Mouse (Mus musculus) midbrain, embryonic 12.5 days (tissue): Measurements from ENCODE around the gene Scp2. TPM values are rescaled to one million over a fixed set of nuclear protein-coding genes. Genes with fewer than 3 reads are reported as not detected.

Experiments used
- ATAC-seq: fragments of 200-750 bp; cut with Nextera tagmentation; 2 replicates; pipeline ENCODE4 v1.8.0; 2017; ENCODE audit warnings: low read depth, moderate TSS enrichment, moderate library complexity; ENCODE audit not compliant: low FRiP score
- H3K27ac ChIP-seq: fragments of 300-500 bp; sonication (generic); replicated peaks from 2 replicates; pipeline ENCODE4 v1.5.1; 2016; ENCODE audit warnings: mild to moderate bottlenecking
- H3K27me3 ChIP-seq: fragments of 300-500 bp; sonication (generic); 2 replicates; pipeline ENCODE4 v1.6.1; 2016; ENCODE audit warnings: mild to moderate bottlenecking
- H3K36me3 ChIP-seq: fragments of 300-500 bp; sonication (generic); 2 replicates; pipeline ENCODE4 v1.6.1; 2016
- H3K4me1 ChIP-seq: fragments of 300-500 bp; sonication (generic); 2 replicates; pipeline ENCODE4 v1.6.1; 2016
- H3K4me2 ChIP-seq: fragments of 300-500 bp; sonication (generic); replicated peaks from 2 replicates; pipeline ENCODE4 v1.6.1; 2016; ENCODE audit warnings: mild to moderate bottlenecking, moderate library complexity
- H3K4me3 ChIP-seq: fragments of 300-500 bp; sonication (generic); 2 replicates; pipeline ENCODE4 v1.5.1; 2016; ENCODE audit warnings: mild to moderate bottlenecking
- H3K9ac ChIP-seq: fragments of 300-500 bp; sonication (generic); replicated peaks from 2 replicates; pipeline ENCODE4 v1.6.1; 2016; ENCODE audit warnings: mild to moderate bottlenecking, moderate library complexity
- H3K9me3 ChIP-seq: fragments of 300-500 bp; sonication (generic); 2 replicates; pipeline ENCODE4 v1.6.1; 2016; ENCODE audit warnings: mild to moderate bottlenecking
- WGBS: fragments of 180-500 bp; shearing (Covaris S2); methylation state at CpG from one replicate; pipeline ENCODE4 v1.1.7; 2016; 5-methylcytosine and 5-hydroxymethylcytosine counted together
- polyA plus RNA-seq: library from polyadenylated mRNA; unstranded; fragments of >200 nt; fragmentation: Nextera tagmentation; extraction: Ambion mirVana; gene quantifications from 2 replicates; pipeline ENCODE4 v1.2.1, GENCODE M21; 2016

Scp2 gene
- polyA plus RNA-seq, 1 experiment from 2014 or later = 204 TPM

DNA sequence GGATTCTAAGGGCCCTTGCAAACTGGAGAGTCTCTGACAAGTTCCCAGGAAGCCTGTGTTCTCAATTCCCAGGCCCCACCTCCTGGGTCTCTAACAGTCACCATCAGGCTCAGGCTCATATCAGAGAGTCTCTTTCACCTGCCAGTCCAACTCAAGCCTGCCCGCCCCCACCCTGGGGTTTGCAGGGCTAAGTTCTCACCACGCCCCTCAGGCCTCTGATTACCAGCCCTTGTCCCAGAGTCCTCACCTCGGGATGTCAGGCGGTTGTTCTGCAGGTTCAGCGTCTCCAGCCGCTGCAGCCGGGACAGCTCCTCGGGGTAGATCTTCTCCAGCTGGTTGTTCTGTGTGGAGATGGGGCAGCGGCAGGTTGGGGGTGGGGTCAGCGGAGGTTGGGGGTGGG lies 119.5 kb downstream of the Scp2 start:
- no peak for ATAC-seq
- H3K4me3 ChIP-seq = no peak overlapping the region
- H3K9ac ChIP-seq = no peak overlapping the region
- H3K4me1 ChIP-seq = 0 out of 2 replicates have a peak, but pooled peaks cover 5% of the 10 kb centered on the region
- no peaks in the 10 kb centered on the region for H3K9me3 ChIP-seq
- H3K27ac ChIP-seq = no peak overlapping the region
- peaks cover 25% of the 10 kb centered on the region for H3K27me3 ChIP-seq
- no peaks in the 10 kb centered on the region for H3K36me3 ChIP-seq
- WGBS = 3% methylated on average over 10 of the region's 10 CpGs
- H3K4me2 ChIP-seq = peak overlapping the region; percentile 2; the same call in 1 of the 2 replicates

DNA sequence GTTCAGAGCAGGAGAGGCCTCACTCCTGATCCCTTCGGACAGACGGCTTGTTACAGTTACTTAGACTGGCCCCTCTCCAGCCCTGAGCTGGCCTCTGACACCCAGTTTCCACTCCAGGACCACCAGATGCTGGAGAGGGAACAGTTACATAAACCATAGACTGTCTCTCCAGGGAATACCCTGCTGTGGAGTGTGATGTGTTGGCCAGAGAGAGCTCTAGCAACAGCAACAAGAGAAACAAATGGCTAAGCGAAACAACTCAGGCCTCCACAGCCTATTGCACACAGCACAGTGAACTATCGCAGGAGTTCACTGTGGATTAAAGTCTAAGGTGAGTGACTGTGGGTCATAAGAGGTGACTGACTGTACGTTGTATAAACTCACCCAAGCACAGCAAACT lies 120.2 kb downstream of the Scp2 start:
- Histone ChIP-seq H3K4me3 (no peak overlapping the region), H3K4me2 (no peak overlapping the region), H3K27ac (no peak overlapping the region), H3K36me3 (no peaks in the 10 kb centered on the region), H3K9me3 (no peaks in the 10 kb centered on the region), H3K4me1 (0 out of 2 replicates have a peak, but pooled peaks cover 5% of the 10 kb centered on the region), H3K9ac (no peak overlapping the region), H3K27me3 (peaks cover 19% of the 10 kb centered on the region)
- ATAC-seq = no peak
- WGBS = 65% methylated on average over 5 of the region's 5 CpGs

- Histone ChIP-seq H3K27me3 (peaks cover 12% of the 10 kb centered on the region), H3K9ac (no peak overlapping the region), H3K36me3 (no peaks in the 10 kb centered on the region), H3K4me3 (no peak overlapping the region), H3K4me1 (peaks cover 16% of the 10 kb centered on the region), H3K27ac (no peak overlapping the region), H3K4me2 (no peak overlapping the region), H3K9me3 (no peaks in the 10 kb centered on the region)
- no peak for ATAC-seq
- 87% methylated on average over 4 of the region's 4 CpGs for WGBS
These were observed 121.6 kb downstream of the Scp2 start for GRCm38 (mm10) chr4:108023186-108023585.

DNA sequence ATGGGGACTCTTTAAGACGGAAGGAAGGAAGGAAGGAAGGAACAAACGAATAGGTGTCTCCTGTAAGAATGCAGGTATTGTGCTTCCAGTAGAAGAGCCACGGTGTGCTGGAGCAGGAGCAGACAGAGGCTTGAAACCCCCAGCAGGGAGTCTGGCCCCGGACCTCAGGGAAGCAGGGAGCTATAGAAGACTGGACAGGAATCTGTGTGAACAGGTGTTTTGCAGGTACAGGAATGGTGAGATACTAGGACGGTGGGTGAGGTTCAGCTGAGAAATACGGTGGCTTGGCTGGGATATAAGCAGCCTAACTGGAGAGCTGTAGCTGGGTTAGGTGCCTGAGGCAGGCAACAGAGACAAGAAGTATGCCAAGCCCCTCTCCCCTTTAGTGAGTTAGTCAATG lies 124.6 kb downstream of the Scp2 start:
- Histone ChIP-seq H3K4me3 (no peak overlapping the region), H3K9me3 (no peaks in the 10 kb centered on the region), H3K27me3 (peaks cover 7% of the 10 kb centered on the region), H3K36me3 (no peaks in the 10 kb centered on the region), H3K4me2 (no peak overlapping the region), H3K9ac (no peak overlapping the region), H3K4me1 (peaks cover 12% of the 10 kb centered on the region), H3K27ac (no peak overlapping the region)
- WGBS = 80% methylated on average over 6 of the region's 6 CpGs
- ATAC-seq = no peak

DNA sequence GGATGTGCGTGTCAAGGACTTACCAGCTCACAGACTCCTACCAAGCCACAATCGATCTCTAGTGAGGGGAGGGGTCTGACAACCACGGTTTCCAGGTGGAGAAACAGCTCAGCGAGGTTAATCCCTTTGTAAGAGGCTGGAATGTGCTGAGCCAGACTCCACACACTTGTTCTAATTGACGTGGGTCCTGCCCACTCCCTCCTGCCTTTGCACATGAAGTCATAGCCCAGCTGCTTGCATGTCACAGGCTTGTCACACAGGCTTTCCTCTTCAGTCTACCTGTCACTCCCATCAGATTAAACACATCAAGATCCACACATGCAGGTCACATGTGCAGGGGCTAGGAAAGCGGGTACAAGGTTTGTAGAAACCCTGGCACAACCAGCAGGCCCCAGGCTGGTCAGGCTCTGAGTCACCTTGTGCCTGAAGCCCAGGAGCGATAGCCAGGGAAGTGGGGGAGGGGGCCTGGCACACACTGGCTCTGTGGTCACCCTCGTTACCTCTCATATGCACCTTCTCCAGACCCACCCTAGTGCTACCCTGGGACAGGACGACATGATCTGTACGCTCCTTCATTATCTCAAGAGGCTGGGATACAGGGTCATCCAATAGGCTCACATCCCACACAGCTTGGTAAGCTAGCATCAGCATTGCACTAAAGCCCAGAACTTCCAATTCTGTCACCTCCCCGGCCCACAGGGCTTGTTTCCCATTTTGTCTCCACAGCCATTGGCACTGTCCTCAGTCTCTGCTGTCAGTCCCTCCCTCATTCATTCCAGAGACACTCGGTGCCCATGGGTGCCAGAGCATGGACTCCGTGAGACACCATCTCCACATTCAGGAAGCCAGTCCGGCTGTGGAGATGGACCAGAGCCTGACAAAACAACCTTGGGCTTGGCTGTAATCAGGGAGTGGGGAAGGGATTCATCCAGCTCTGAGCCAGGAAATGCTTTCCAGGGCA lies 125.6 kb downstream of the Scp2 start:
- no peak overlapping the region for H3K4me3 ChIP-seq
- H3K4me1 ChIP-seq = peaks cover 11% of the 10 kb centered on the region
- no peaks in the 10 kb centered on the region for H3K9me3 ChIP-seq
- H3K36me3 ChIP-seq = no peaks in the 10 kb centered on the region
- 0 out of 2 replicates have a peak, but pooled peaks have one; percentile 23 for ATAC-seq
- WGBS = 56% methylated on average over 13 of the region's 14 CpGs
- H3K27me3 ChIP-seq = peaks cover 7% of the 10 kb centered on the region
- H3K9ac ChIP-seq = 0 out of 2 replicates have a peak overlapping the region, but pooled peaks have one; percentile 20
- no peak overlapping the region for H3K4me2 ChIP-seq
- H3K27ac ChIP-seq = no peak overlapping the region

DNA sequence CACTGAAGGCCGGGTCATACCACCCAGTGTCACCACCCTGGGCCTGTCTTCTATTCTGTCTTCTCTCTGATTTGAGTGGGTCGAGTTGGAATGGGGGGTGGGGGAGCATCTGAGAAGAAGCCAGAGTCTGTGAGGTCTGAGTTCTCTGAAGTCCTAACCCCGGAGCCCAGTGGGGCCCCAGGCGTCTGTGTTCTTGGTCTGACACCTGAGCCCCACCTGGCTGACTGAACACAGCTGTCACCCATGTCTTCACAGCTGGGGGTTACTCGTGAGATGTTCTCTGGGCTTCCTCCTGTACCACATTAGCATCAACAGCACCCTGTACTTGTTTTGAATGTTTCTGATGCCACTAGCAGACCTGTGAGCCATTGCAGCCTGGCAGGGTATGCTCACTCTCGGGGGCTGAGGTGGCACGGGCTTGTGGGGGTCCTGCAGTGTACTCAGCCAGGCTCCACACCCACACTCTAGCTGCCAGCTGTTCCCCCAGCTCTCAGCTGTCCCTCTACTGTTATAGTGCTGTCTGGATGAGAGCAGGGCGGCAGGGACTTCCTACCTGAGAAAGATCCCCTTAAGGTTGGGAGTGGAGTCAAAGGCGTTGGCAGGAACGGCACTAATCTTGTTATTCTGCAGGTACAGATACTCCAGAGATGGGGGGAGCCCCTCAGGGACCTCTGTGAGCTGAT lies 126.4 kb downstream of the Scp2 start:
- Histone ChIP-seq H3K36me3 (no peaks in the 10 kb centered on the region), H3K9me3 (no peaks in the 10 kb centered on the region), H3K27me3 (peaks cover 7% of the 10 kb centered on the region), H3K4me3 (no peak overlapping the region), H3K27ac (no peak overlapping the region), H3K4me2 (no peak overlapping the region), H3K9ac (0 out of 2 replicates have a peak overlapping the region, but pooled peaks have one; percentile 20), H3K4me1 (peaks cover 11% of the 10 kb centered on the region)
- ATAC-seq = no peak
- WGBS = 54% methylated on average over 10 of the region's 10 CpGs

DNA sequence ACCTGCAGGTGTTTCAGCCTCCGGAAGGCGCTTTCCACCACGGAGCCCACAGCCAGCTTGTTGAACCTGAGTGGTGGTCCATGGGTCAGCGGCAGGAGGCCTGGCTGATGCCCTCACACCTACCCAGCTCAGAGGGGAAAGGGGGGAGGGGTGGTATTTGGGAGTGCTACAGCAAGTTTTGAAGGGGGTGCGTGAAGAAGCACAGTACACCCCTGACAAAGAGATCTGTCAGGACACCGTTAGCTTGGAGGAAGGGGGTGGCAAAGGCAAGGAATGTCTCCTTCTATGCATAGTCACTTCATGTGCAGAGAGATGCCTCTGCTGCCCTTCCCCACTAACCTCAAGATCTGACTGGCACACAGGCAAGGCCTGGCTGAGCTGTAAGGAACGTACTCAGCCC lies 127.0 kb downstream of the Scp2 start:
- ATAC-seq = no peak
- H3K4me2 ChIP-seq = no peak overlapping the region
- H3K27ac ChIP-seq = no peak overlapping the region
- H3K4me3 ChIP-seq = no peak overlapping the region
- 80% methylated on average over 7 of the region's 7 CpGs for WGBS
- H3K27me3 ChIP-seq = peaks cover 2% of the 10 kb centered on the region
- H3K9ac ChIP-seq = no peak overlapping the region
- H3K4me1 ChIP-seq = peaks cover 11% of the 10 kb centered on the region
- no peaks in the 10 kb centered on the region for H3K36me3 ChIP-seq
- H3K9me3 ChIP-seq = no peaks in the 10 kb centered on the region

DNA sequence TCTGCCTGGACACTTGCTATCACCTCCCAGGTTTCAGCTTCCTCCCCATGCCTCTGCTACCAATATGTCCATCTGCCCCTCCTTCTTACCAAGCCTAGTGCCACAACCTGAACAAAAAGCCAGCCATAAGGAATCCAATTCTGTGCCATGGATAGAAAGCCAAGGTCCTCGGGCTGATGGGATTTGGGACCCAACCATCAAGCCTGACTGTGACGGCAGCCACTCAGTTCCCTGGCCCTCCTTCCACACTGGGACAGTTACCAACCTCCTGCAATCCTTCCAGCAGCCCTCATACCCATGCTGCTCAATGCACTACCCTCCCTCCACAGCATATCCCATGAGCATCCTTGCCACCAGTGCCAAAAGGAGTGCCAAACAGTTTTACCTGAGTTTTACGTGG lies 128.5 kb downstream of the Scp2 start:
- Histone ChIP-seq H3K36me3 (no peaks in the 10 kb centered on the region), H3K27ac (no peak overlapping the region), H3K9ac (no peak overlapping the region), H3K4me3 (no peak overlapping the region), H3K27me3 (no peaks in the 10 kb centered on the region; the same call in 1 of the 2 replicates), H3K4me1 (peaks cover 11% of the 10 kb centered on the region), H3K9me3 (no peaks in the 10 kb centered on the region), H3K4me2 (no peak overlapping the region)
- no peak for ATAC-seq
- 88% methylated on average over 3 of the region's 3 CpGs for WGBS

DNA sequence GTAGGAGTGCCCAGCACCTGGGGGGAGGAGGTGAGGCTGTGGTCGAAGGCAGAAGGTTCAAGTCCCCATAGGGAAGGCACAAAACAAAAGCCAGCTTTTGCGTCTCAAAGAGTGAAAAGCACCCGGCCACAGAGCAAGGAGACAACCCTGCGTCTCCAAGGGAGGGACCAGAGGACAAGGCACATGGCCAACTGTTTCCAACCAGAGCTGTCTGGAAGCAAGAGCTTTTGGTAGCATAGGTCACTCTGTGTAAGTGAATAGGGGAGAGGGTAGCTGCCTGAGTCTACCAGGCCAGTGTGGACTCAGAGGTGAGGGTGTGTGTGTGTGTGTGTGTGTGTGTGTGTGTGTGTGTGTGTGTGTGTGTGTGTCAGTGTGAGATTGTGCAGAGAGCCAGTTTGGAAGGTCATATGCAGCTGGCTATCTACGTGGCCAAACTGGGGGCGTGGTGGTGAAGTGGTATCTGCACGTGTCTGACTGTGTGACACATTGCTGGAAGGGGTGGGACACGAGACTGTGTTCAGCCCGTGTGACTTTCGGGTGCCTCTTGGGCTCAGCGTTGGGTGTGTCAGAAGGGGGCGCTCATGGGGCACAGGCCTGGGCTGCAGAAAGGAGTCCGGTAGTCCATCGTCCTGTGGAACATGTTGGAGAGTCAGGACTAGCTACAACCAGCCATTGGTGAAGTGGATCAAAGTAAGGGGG lies 129.6 kb downstream of the Scp2 start:
- Histone ChIP-seq H3K27ac (no peak overlapping the region), H3K36me3 (no peaks in the 10 kb centered on the region), H3K4me3 (no peak overlapping the region), H3K9me3 (no peaks in the 10 kb centered on the region), H3K27me3 (no peaks in the 10 kb centered on the region; the same call in 1 of the 2 replicates), H3K4me1 (peaks cover 11% of the 10 kb centered on the region), H3K9ac (no peak overlapping the region), H3K4me2 (no peak overlapping the region)
- WGBS = 62% methylated on average over 14 of the region's 14 CpGs
- no peak for ATAC-seq

DNA sequence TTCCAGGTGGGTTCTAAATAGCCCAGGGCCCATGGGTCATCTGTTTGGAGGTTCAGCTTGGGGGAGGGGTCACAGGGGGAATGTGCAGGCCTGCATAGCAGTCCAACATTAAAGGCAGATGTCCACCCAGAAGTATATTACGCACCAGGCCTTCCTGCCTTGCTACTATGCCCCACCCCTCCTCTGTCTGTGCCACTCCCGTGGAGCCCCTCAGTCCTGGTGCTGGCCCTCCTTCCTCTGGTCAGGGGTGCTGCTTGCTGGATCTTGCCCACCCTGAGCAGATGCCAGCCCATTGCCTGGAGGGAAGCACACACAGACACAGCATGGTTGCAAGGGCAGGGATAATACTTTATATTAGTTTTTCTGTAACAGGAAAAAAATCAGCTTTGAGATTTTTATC lies 130.3 kb downstream of the Scp2 start:
- Histone ChIP-seq H3K4me3 (no peak overlapping the region), H3K4me1 (peaks cover 11% of the 10 kb centered on the region), H3K4me2 (no peak overlapping the region), H3K27ac (no peak overlapping the region), H3K9me3 (no peaks in the 10 kb centered on the region), H3K9ac (no peak overlapping the region), H3K27me3 (no peaks in the 10 kb centered on the region; the same call in 1 of the 2 replicates), H3K36me3 (no peaks in the 10 kb centered on the region)
- no peak for ATAC-seq
- 64% methylated on average over 2 of the region's 2 CpGs for WGBS

GRCm38 (mm10) chr4:108008541-108008940 lies 136.3 kb downstream of the Scp2 start:
- no peaks in the 10 kb centered on the region for H3K9me3 ChIP-seq
- no peaks in the 10 kb centered on the region for H3K36me3 ChIP-seq
- H3K4me1 ChIP-seq = no peaks in the 10 kb centered on the region
- no peak overlapping the region for H3K9ac ChIP-seq
- H3K4me3 ChIP-seq = no peak overlapping the region
- no peak overlapping the region for H3K4me2 ChIP-seq
- WGBS = 86% methylated on average over 8 of the region's 8 CpGs
- no peak overlapping the region for H3K27ac ChIP-seq
- no peak for ATAC-seq
- no peaks in the 10 kb centered on the region for H3K27me3 ChIP-seq
